Mouse (Mus musculus): Measurements from ENCODE around the gene Hoxb8. TPM values are rescaled to one million over a fixed set of nuclear protein-coding genes. Genes with fewer than 3 reads are reported as not detected.

Gene Hoxb8
- polyA plus RNA-seq, 2 experiments, result 0.43 to 2.1 TPM

DNA sequence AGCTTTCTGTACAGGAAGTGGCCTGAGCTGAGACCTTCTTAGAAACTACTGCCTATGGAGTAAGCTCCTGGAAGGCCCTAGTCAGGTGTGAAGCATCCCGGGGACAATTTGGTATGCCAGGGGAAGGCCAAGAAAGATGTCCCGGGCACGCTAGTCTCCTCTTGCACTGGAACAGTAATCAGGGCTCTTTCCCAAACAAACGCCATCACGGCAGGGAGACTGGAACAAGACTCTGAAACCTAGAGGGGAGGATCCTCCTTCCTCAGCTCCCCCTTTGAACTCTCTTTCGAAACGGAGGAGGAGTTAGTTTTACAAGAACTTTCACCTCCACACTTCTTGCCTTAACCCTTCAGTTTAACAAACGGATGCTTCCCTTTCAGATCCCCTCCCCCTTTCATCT lies 50.4 kb downstream of the Hoxb8 start:
- DNase-seq (ENCODE audit: low spot score), result no peak
- no peaks in the 10 kb centered on the region for H3K9me3 ChIP-seq (ENCODE audit: control insufficient read depth, low read length)
- H3K9ac ChIP-seq (ENCODE audit: low read depth, low read length, severe bottlenecking), result no peak overlapping the region
- H3K4me3 ChIP-seq (replicated peaks; ENCODE audit: low read length), result no peak overlapping the region
- no peaks in the 10 kb centered on the region for H3K36me3 ChIP-seq (ENCODE audit: control insufficient read depth, insufficient read depth, low read length)
- peaks cover 98% of the 10 kb centered on the region for H3K27me3 ChIP-seq (ENCODE audit: control insufficient read depth, insufficient read depth, low read length)
- H3K27ac ChIP-seq (replicated peaks; ENCODE audit: low read depth, low read length), result no peak overlapping the region
- no peak for TF ChIP-seq POLR2A (IDR thresholded peaks at IDR 0.05; ENCODE audit: borderline replicate concordance, extremely low read depth, insufficient read depth, insufficient read length)
- H3K4me2 ChIP-seq (replicated peaks; ENCODE audit: low read depth, low read length, severe bottlenecking), result no peak overlapping the region
- no peak for ATAC-seq (ENCODE audit: low FRiP score, low read depth)
- 4% methylated on average over 8 of the region's 8 CpGs for WGBS
- H3K4me1 ChIP-seq (ENCODE audit: control insufficient read depth, insufficient read depth, low read length), result no peaks in the 10 kb centered on the region

DNA sequence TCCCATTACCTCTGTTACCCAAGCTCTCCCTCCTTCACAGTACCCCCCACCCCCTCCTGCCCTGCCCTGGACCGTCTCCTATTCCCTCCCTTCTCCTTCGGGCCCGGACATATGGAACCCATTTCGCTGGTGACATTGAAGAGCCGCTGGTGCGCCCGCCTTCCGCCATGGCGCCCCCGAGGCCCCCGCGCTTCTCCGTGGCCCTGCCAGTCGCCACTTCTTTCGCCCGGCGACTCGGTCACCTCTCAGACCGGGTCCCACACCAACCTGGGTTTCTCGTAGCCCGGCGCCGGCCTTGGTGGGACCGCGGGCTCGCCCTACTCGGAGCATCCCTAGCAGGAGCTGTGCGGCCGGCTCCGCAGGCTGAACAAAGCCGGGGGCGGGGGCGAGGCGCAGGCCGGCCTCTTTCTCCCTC lies 50.9 kb downstream of the Hoxb8 start:
- Histone ChIP-seq H3K27ac (replicated peaks; ENCODE audit: low read depth, low read length) (no peak overlapping the region), H3K27me3 (ENCODE audit: control insufficient read depth, insufficient read depth, low read length) (peaks cover 98% of the 10 kb centered on the region), H3K9me3 (ENCODE audit: control insufficient read depth, low read length) (no peaks in the 10 kb centered on the region), H3K4me2 (replicated peaks; ENCODE audit: low read depth, low read length, severe bottlenecking) (peak overlapping the region; percentile 37), H3K4me1 (ENCODE audit: control insufficient read depth, insufficient read depth, low read length) (no peaks in the 10 kb centered on the region), H3K36me3 (ENCODE audit: control insufficient read depth, insufficient read depth, low read length) (no peaks in the 10 kb centered on the region), H3K4me3 (replicated peaks; ENCODE audit: low read length) (peak overlapping the region; percentile 22), H3K9ac (ENCODE audit: low read depth, low read length, severe bottlenecking) (peak overlapping the region; percentile 31; the same call in 1 of the 2 replicates)
- DNase-seq (ENCODE audit: low spot score), result no peak
- WGBS, result 3% methylated on average over 35 of the region's 35 CpGs
- TF ChIP-seq POLR2A (IDR thresholded peaks at IDR 0.05; ENCODE audit: borderline replicate concordance, extremely low read depth, insufficient read depth, insufficient read length), result no peak
- ATAC-seq (ENCODE audit: low FRiP score, low read depth), result no peak

DNA sequence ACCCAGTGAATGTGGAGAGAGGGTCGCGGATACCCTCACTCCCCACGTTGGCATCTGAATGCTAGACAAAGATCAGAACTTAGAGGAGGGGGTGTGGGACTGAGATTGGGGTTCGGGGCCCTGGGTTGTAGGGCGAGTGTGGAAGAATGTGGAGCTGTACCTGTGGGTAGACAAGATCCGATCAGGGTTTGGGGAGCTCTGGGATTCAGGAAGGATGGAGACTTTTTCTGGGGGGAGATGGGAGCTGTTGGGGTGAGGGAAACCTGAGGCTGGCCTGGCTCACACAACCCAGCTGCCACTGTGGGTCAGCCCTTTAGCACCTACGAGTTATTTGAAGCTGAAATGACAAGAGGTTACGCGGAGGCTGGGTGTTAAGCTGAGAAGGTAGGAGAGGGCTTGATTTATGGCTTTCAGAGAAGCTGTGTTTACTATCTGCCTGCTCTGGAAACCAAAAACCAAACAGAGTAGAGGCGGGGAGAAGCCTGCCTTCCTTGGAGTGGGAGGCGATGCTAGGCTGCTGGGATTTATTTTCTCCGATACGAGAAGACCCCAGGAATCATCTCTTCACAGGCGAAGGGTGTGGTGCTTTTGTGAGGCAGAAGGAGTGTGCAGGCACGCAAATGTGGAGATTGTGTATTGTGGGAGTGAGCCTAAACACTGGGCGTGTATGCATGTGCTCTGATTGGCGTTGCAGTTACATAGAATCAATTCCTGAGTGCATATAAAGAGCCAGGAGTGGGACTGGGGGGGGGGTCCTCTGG lies 51.7 kb downstream of the Hoxb8 start:
- Histone ChIP-seq H3K4me3 (replicated peaks; ENCODE audit: low read length) (peak overlapping the region; percentile 22), H3K4me1 (ENCODE audit: control insufficient read depth, insufficient read depth, low read length) (no peaks in the 10 kb centered on the region), H3K27ac (replicated peaks; ENCODE audit: low read depth, low read length) (no peak overlapping the region), H3K9ac (ENCODE audit: low read depth, low read length, severe bottlenecking) (peak overlapping the region; percentile 31; the same call in 1 of the 2 replicates), H3K4me2 (replicated peaks; ENCODE audit: low read depth, low read length, severe bottlenecking) (peak overlapping the region; percentile 37), H3K36me3 (ENCODE audit: control insufficient read depth, insufficient read depth, low read length) (no peaks in the 10 kb centered on the region), H3K27me3 (ENCODE audit: control insufficient read depth, insufficient read depth, low read length) (peaks cover 98% of the 10 kb centered on the region), H3K9me3 (ENCODE audit: control insufficient read depth, low read length) (no peaks in the 10 kb centered on the region)
- WGBS, result 12% methylated on average over 17 of the region's 17 CpGs
- no peak for TF ChIP-seq POLR2A (IDR thresholded peaks at IDR 0.05; ENCODE audit: borderline replicate concordance, extremely low read depth, insufficient read depth, insufficient read length)
- DNase-seq (ENCODE audit: low spot score) (no peak), ATAC-seq (ENCODE audit: low FRiP score, low read depth) (no peak)

DNA sequence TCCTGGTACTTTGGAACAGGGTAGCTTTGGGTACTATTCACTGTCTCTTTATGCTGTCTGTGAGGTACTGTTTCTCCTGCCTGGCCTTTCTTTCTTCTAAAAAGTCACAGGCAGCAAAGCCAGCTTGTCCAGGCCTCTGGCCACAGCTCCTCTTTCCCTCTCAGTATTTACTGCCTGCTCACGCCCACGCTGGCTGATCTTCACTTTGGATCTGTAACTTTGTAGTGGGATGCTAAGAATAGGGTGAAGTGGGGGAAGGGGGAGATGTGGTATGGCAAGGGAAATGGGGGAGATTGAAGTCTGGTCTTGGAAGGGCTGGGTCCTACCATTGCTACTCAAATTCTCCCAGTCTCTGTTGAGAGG lies 52.3 kb downstream of the Hoxb8 start:
- Histone ChIP-seq H3K27ac (replicated peaks; ENCODE audit: low read depth, low read length) (no peak overlapping the region), H3K4me2 (replicated peaks; ENCODE audit: low read depth, low read length, severe bottlenecking) (no peak overlapping the region)

More for the DNA sequence above, 52.3 kb downstream of the Hoxb8 start:
- WGBS, result 13% methylated on average over 2 of the region's 2 CpGs
- Histone ChIP-seq H3K27me3 (ENCODE audit: control insufficient read depth, insufficient read depth, low read length) (peaks cover 99% of the 10 kb centered on the region), H3K4me3 (replicated peaks; ENCODE audit: low read length) (no peak overlapping the region; the same call in 1 of the 2 replicates), H3K36me3 (ENCODE audit: control insufficient read depth, insufficient read depth, low read length) (no peaks in the 10 kb centered on the region), H3K9ac (ENCODE audit: low read depth, low read length, severe bottlenecking) (no peak overlapping the region), H3K9me3 (ENCODE audit: control insufficient read depth, low read length) (no peaks in the 10 kb centered on the region), H3K4me1 (ENCODE audit: control insufficient read depth, insufficient read depth, low read length) (no peaks in the 10 kb centered on the region)
- TF ChIP-seq POLR2A (IDR thresholded peaks at IDR 0.05; ENCODE audit: borderline replicate concordance, extremely low read depth, insufficient read depth, insufficient read length), result no peak
- no peak for DNase-seq (ENCODE audit: low spot score)
- ATAC-seq (ENCODE audit: low FRiP score, low read depth), result no peak

MicroRNA genes within 50 kb of the gene (microRNA counts, 519-probe panel; counts per million panel counts)
- microRNA mmu-miR-10a (3,326 counts per million, percentile 64 among the panel's probes with 10 or more counts), microRNA mmu-miR-196a (3,851 counts per million, percentile 79 among the panel's probes with 10 or more counts)

Small RNAs within 50 kb of the gene (microRNA-seq; reads per million reads assigned to microRNA genes)
- gene Mir10a, result 3,613 reads per million, percentile 85 among the genes with 10 or more reads in this experiment
- gene Mir196a-1, result 8.7 reads per million, percentile 20 among the genes with 10 or more reads in this experiment

Other genes with a start within 250 kb of the Hoxb8 start
- gene Snf8, start 247.0 kb upstream of the Hoxb8 start, polyA plus RNA-seq (2012; rRNA removed), result 30.5 and 41.6 TPM in 2 replicates
- gene Snf8, start 247.0 kb upstream of the Hoxb8 start, polyA plus RNA-seq (2014; fragmentation: Nextera tagmentation; extraction: Ambion mirVana), result 39.4 and 40.0 TPM in 2 replicates
- 68.9 and 72.6 TPM in 2 replicates for gene Ube2z, start 216.5 kb upstream of the Hoxb8 start, polyA plus RNA-seq (2012; rRNA removed)
- 40.9 and 41.3 TPM in 2 replicates for gene Ube2z, start 216.5 kb upstream of the Hoxb8 start, polyA plus RNA-seq (2014; fragmentation: Nextera tagmentation; extraction: Ambion mirVana)
- 265 and 369 TPM in 2 replicates for gene Atp5g1, start 206.2 kb upstream of the Hoxb8 start, polyA plus RNA-seq (2012; rRNA removed)
- 678 and 741 TPM in 2 replicates for gene Atp5g1, start 206.2 kb upstream of the Hoxb8 start, polyA plus RNA-seq (2014; fragmentation: Nextera tagmentation; extraction: Ambion mirVana)
- gene Calcoco2, start 169.9 kb upstream of the Hoxb8 start, polyA plus RNA-seq (2012; rRNA removed), result not detected in 2 replicates
- not detected in 2 replicates for gene Calcoco2, start 169.9 kb upstream of the Hoxb8 start, polyA plus RNA-seq (2014; fragmentation: Nextera tagmentation; extraction: Ambion mirVana)
- 0.04 and 0.05 TPM in 2 replicates for gene Ttll6, start 148.1 kb upstream of the Hoxb8 start, polyA plus RNA-seq (2012; rRNA removed)
- gene Ttll6, start 148.1 kb upstream of the Hoxb8 start, polyA plus RNA-seq (2014; fragmentation: Nextera tagmentation; extraction: Ambion mirVana), result not detected in 2 replicates
- not detected in 2 replicates for gene Hoxb13, start 87.6 kb upstream of the Hoxb8 start, polyA plus RNA-seq (2012; rRNA removed)
- not detected in 2 replicates for gene Hoxb13, start 87.6 kb upstream of the Hoxb8 start, polyA plus RNA-seq (2014; fragmentation: Nextera tagmentation; extraction: Ambion mirVana)
- 3.2 and 4.4 TPM in 2 replicates for gene Hoxb9, start 10.4 kb upstream of the Hoxb8 start, polyA plus RNA-seq (2012; rRNA removed)
- gene Hoxb9, start 10.4 kb upstream of the Hoxb8 start, polyA plus RNA-seq (2014; fragmentation: Nextera tagmentation; extraction: Ambion mirVana), result 1.1 and 1.2 TPM in 2 replicates
- gene Hoxb7, start 4.7 kb downstream of the Hoxb8 start, polyA plus RNA-seq (2012; rRNA removed), result 2.0 and 2.7 TPM in 2 replicates
- 2.2 and 4.4 TPM in 2 replicates for gene Hoxb7, start 4.7 kb downstream of the Hoxb8 start, polyA plus RNA-seq (2014; fragmentation: Nextera tagmentation; extraction: Ambion mirVana)
- 2.2 and 2.8 TPM in 2 replicates for gene Hoxb6, start 10.6 kb downstream of the Hoxb8 start, polyA plus RNA-seq (2012; rRNA removed)
- gene Hoxb6, start 10.6 kb downstream of the Hoxb8 start, polyA plus RNA-seq (2014; fragmentation: Nextera tagmentation; extraction: Ambion mirVana), result 0.30 and 0.61 TPM in 2 replicates
- gene Hoxb5, start 21.4 kb downstream of the Hoxb8 start, polyA plus RNA-seq (2012; rRNA removed), result 1.8 TPM in 2 replicates
- 0.51 and 0.85 TPM in 2 replicates for gene Hoxb5, start 21.4 kb downstream of the Hoxb8 start, polyA plus RNA-seq (2014; fragmentation: Nextera tagmentation; extraction: Ambion mirVana)
- 2.3 and 2.5 TPM in 2 replicates for gene Hoxb4, start 36.4 kb downstream of the Hoxb8 start, polyA plus RNA-seq (2012; rRNA removed)
- gene Hoxb4, start 36.4 kb downstream of the Hoxb8 start, polyA plus RNA-seq (2014; fragmentation: Nextera tagmentation; extraction: Ambion mirVana), result 0.17 and 0.28 TPM in 2 replicates
- gene Hoxb3, start 41.4 kb downstream of the Hoxb8 start, polyA plus RNA-seq (2012; rRNA removed), result 4.9 and 5.4 TPM in 2 replicates
- 0.18 and 0.69 TPM in 2 replicates for gene Hoxb3, start 41.4 kb downstream of the Hoxb8 start, polyA plus RNA-seq (2014; fragmentation: Nextera tagmentation; extraction: Ambion mirVana)
- 9.6 and 9.9 TPM in 2 replicates for gene Hoxb2, start 68.6 kb downstream of the Hoxb8 start, polyA plus RNA-seq (2012; rRNA removed)
- 4.2 and 5.8 TPM in 2 replicates for gene Hoxb2, start 68.6 kb downstream of the Hoxb8 start, polyA plus RNA-seq (2014; fragmentation: Nextera tagmentation; extraction: Ambion mirVana)
- gene Hoxb1, start 83.8 kb downstream of the Hoxb8 start, polyA plus RNA-seq (2012; rRNA removed), result 0.11 TPM in 1 of 2 replicates, not detected in the other
- not detected in 2 replicates for gene Hoxb1, start 83.8 kb downstream of the Hoxb8 start, polyA plus RNA-seq (2014; fragmentation: Nextera tagmentation; extraction: Ambion mirVana)
- 0.67 and 0.81 TPM in 2 replicates for gene Skap1, start 182.7 kb downstream of the Hoxb8 start, polyA plus RNA-seq (2012; rRNA removed)
- 1.9 and 2.1 TPM in 2 replicates for gene Skap1, start 182.7 kb downstream of the Hoxb8 start, polyA plus RNA-seq (2014; fragmentation: Nextera tagmentation; extraction: Ambion mirVana)

Measured in limb, embryonic 14.5 days (tissue).